Comparison of ENCODE assay signal across 8 mouse cellular contexts in the genomic region with DNA sequence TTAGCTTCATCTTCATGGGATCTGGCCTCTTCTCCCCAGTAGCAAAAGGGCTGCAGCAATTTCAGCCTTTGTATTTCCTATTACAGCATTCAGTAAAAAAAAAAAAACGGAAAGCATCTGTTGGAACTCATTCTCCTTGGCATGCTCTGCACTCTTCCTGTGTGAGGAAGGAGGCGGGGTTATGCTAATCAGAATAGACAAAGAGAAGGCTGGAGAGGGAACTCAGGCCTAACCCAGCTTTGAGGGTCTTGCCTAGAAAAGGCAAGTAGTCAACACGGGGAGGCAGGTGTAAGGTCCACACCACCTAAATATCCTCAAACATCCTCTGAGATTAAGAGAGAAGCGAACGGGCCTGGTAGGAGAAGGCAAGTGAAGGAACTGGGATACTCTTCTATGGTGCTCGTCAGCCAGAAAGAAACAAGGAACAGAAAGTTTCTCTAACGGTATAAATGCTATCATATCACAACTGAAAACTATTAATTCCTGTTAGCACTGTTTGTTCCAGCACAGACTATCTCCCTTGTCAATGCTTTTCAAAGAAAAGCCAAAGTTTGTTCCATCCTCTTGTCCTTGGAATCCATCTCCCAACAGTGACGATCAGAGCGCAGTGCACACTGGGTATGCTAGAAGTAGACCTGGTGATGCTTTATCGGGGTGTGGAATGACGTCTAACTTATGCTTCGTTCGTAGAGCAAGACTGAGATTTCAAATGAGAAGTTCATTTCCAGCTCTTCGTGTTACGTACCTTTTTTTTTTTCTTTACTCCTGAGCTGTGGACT.
A peak's percentile ranks its signal among the peaks of the same experiment; 100 is the strongest.
DNase-seq lines count a peak whose midpoint lies in the region; ATAC-seq and TF ChIP-seq lines count a peak whose summit lies in the region.

No protein-coding gene starts in this region.

- H3K9me3 ChIP-seq in heart, postnatal 0 days (replicated peaks; ENCODE audit: control insufficient read depth, low read length), result no peaks in the 10 kb centered on the region

- no peak for TF ChIP-seq EP300 in heart, postnatal 0 days (IDR thresholded peaks at IDR 0.05; ENCODE audit: low read depth)

- no peaks in the 10 kb centered on the region; the same call in 1 of the 2 replicates for H3K4me1 ChIP-seq in heart, postnatal 0 days (ENCODE audit: control insufficient read depth, insufficient read depth)

- no peak for TF ChIP-seq CTCF in layer of hippocampus, adult 2 months (conservative IDR thresholded peaks at IDR 0.05)
- no peak for TF ChIP-seq CTCF in brain, embryonic 14.5 days (IDR thresholded peaks at IDR 0.05; ENCODE audit: borderline replicate concordance, extremely low read depth, insufficient read depth, insufficient read length)
- TF ChIP-seq CTCF in heart, postnatal 0 days (IDR thresholded peaks at IDR 0.05; ENCODE audit: low read depth), result no peak

- H3K36me3 ChIP-seq in heart, postnatal 0 days (replicated peaks; ENCODE audit: control insufficient read depth, insufficient read depth, low read length), result no peaks in the 10 kb centered on the region

- H3K4me3 ChIP-seq in layer of hippocampus, adult 2 months, result no peak overlapping the region
- no peak overlapping the region for H3K4me3 ChIP-seq in heart, postnatal 0 days (ENCODE audit: low read depth, low read length)

- no peak for TF ChIP-seq POLR2A in brain, embryonic 14.5 days (IDR thresholded peaks at IDR 0.05; ENCODE audit: borderline replicate concordance, extremely low read depth, insufficient read depth, insufficient read length, poor library complexity, severe bottlenecking)

- ATAC-seq in heart, postnatal 0 days (ENCODE audit: insufficient read depth, low read depth), result peak; percentile 75

- DNase-seq in layer of hippocampus, adult 2 months (ENCODE audit: low spot score in 2 of 2), result peak; percentile 27 to 36
- DNase-seq in layer of hippocampus, postnatal 10 days (ENCODE audit: low spot score in 2 of 2), result no peak
- DNase-seq in brain, embryonic 14.5 days (ENCODE audit: low read depth), result peak; percentile 85
- DNase-seq in heart, postnatal 0 days (ENCODE audit: low spot score), result peak; percentile 68
- DNase-seq in kidney, postnatal 4 days, result peak; percentile 25 to 40
- DNase-seq in thymus, postnatal 25 days, result peak; percentile 33
- DNase-seq in right cerebral cortex, adult 18-20 months, result no peak
- DNase-seq in gastrocnemius, adult 8-10 months (ENCODE audit: low spot score in 2 of 2), result no peak

- no peak overlapping the region for H3K4me2 ChIP-seq in heart, postnatal 0 days (ENCODE audit: low read depth, low read length)

- H3K27ac ChIP-seq in layer of hippocampus, adult 2 months, result peak overlapping the region; percentile 87
- H3K27ac ChIP-seq in heart, postnatal 0 days (ENCODE audit: low read depth), result peak overlapping the region; percentile 66

- H3K27me3 ChIP-seq in heart, postnatal 0 days (ENCODE audit: control insufficient read depth, insufficient read depth, low read length), result no peaks in the 10 kb centered on the region

- 70% methylated on average over 15 of the region's 15 CpGs for WGBS in heart, postnatal 0 days

- H3K9ac ChIP-seq in heart, postnatal 0 days (replicated peaks; ENCODE audit: low read depth, low read length), result no peak overlapping the region

Comparison
In these comparisons a context has a peak if more than half of its experiments do, and no peak if none do; other contexts are left out.
1. DNase-seq: peak in layer of hippocampus, adult 2 months (2 of 2), brain, embryonic 14.5 days (single experiment), heart, postnatal 0 days (single experiment), kidney, postnatal 4 days (2 of 2) and thymus, postnatal 25 days (single experiment); none in layer of hippocampus, postnatal 10 days (0 of 2), right cerebral cortex, adult 18-20 months (single experiment) and gastrocnemius, adult 8-10 months (0 of 2).